Mouse (Mus musculus): ENCODE measurements around the gene Scnm1. TPM values are rescaled to one million over a fixed set of nuclear protein-coding genes. Genes with fewer than 3 reads are reported as not detected.
"Not testable (repeated sequence)": the region's sequence is repeated elsewhere in the genome, so short reads cannot be mapped to it uniquely, and the experiment has no call there.

Gene Scnm1
- polyA plus RNA-seq, 1 experiment: 36.7 TPM

- DNase-seq (ENCODE audit: low read depth): no peak
Observed at GRCm38 (mm10) chr3:95147924-95148323, 14.1 kb upstream of the Scnm1 start.

GRCm38 (mm10) chr3:95142617-95143011 lies 8.8 kb upstream of the Scnm1 start:
- no peak for DNase-seq (ENCODE audit: low read depth)

GRCm38 (mm10) chr3:95141952-95142616 lies 8.3 kb upstream of the Scnm1 start, which contains the start of gene Tnfaip8l2:
TSS of gene Tnfaip8l2 (minus strand) at chr3:95142360.
- no peak for DNase-seq (ENCODE audit: low read depth)

GRCm38 (mm10) chr3:95141474-95141873 lies 7.7 kb upstream of the Scnm1 start:
- DNase-seq (ENCODE audit: low read depth): no peak

- DNase-seq (ENCODE audit: low read depth): no peak
Observed at GRCm38 (mm10) chr3:95140795-95141194, 7.0 kb upstream of the Scnm1 start.

- DNase-seq (ENCODE audit: low read depth): no peak
Observed at GRCm38 (mm10) chr3:95140289-95140595, 6.4 kb upstream of the Scnm1 start.

- no peak for DNase-seq (ENCODE audit: low read depth)
Observed at GRCm38 (mm10) chr3:95139586-95140288, 5.9 kb upstream of the Scnm1 start.

GRCm38 (mm10) chr3:95136336-95136735 lies 2.5 kb upstream of the Scnm1 start:
- DNase-seq (ENCODE audit: low read depth): no peak

- DNase-seq (ENCODE audit: low read depth): no peak
Observed at GRCm38 (mm10) chr3:95135433-95136052, 1.7 kb upstream of the Scnm1 start.

- no peak for DNase-seq (ENCODE audit: low read depth)
Observed at GRCm38 (mm10) chr3:95135023-95135422, 1.2 kb upstream of the Scnm1 start.

GRCm38 (mm10) chr3:95134133-95134532 lies 322 bp upstream of the Scnm1 start:
- DNase-seq (ENCODE audit: low read depth): not testable (repeated sequence)

GRCm38 (mm10) chr3:95133176-95133575 lies 635 bp downstream of the Scnm1 start:
- no peak for DNase-seq (ENCODE audit: low read depth)

GRCm38 (mm10) chr3:95132389-95132788 lies 1.4 kb downstream of the Scnm1 start:
- not testable (repeated sequence) for DNase-seq (ENCODE audit: low read depth)

GRCm38 (mm10) chr3:95130081-95130480 lies 3.7 kb downstream of the Scnm1 start:
- no peak for DNase-seq (ENCODE audit: low read depth)

GRCm38 (mm10) chr3:95129226-95129651 lies 4.6 kb downstream of the Scnm1 start:
- no peak for DNase-seq (ENCODE audit: low read depth)

GRCm38 (mm10) chr3:95124972-95125371 lies 8.8 kb downstream of the Scnm1 start:
- DNase-seq (ENCODE audit: low read depth): no peak

- DNase-seq (ENCODE audit: low read depth): no peak
Observed at GRCm38 (mm10) chr3:95124246-95124645, 9.6 kb downstream of the Scnm1 start, which contains the start of gene Tmod4. TSS of gene Tmod4 (plus strand) at chr3:95124476.

GRCm38 (mm10) chr3:95121580-95121979 lies 12.2 kb downstream of the Scnm1 start:
- DNase-seq (ENCODE audit: low read depth): no peak

- DNase-seq (ENCODE audit: low read depth): no peak
Observed at GRCm38 (mm10) chr3:95117751-95118150, 16.1 kb downstream of the Scnm1 start.

GRCm38 (mm10) chr3:95112760-95113159 lies 21.1 kb downstream of the Scnm1 start:
- DNase-seq (ENCODE audit: low read depth): no peak

- DNase-seq (ENCODE audit: low read depth): no peak
Observed at GRCm38 (mm10) chr3:95110911-95111726, 22.7 kb downstream of the Scnm1 start, which contains the start of gene Vps72. TSS of gene Vps72 (plus strand) at chr3:95111022.

- DNase-seq (ENCODE audit: low read depth): no peak
Observed at GRCm38 (mm10) chr3:95107898-95108297, 25.9 kb downstream of the Scnm1 start.

Measured in gonadal fat pad, adult 2 months (tissue).